Mouse (Mus musculus): Measurements from ENCODE around the gene Eme1. TPM values are rescaled to one million over a fixed set of nuclear protein-coding genes. Genes with fewer than 3 reads are reported as not detected.
"Not testable (repeated sequence)": the region's sequence is repeated elsewhere in the genome, so short reads cannot be mapped to it uniquely, and the experiment has no call there.

Eme1 gene
- polyA plus RNA-seq, 1 experiment from 2014 or later, result 33.9 TPM

- Histone ChIP-seq H3K4me2 (replicated peaks; ENCODE audit: low read depth, low read length) (no peak overlapping the region), H3K4me1 (replicated peaks; ENCODE audit: control insufficient read depth, insufficient read depth, low read length) (0 out of 2 replicates have a peak, but pooled peaks cover 3% of the 10 kb centered on the region), H3K4me3 (ENCODE audit: low read depth, low read length) (no peak overlapping the region), H3K9me3 (ENCODE audit: control insufficient read depth, low read length) (no peaks in the 10 kb centered on the region), H3K27me3 (ENCODE audit: control insufficient read depth, insufficient read depth, low read length) (no peaks in the 10 kb centered on the region), H3K27ac (ENCODE audit: low read depth, low read length) (no peak overlapping the region), H3K9ac (ENCODE audit: low read depth, low read length) (no peak overlapping the region), H3K36me3 (ENCODE audit: control insufficient read depth, insufficient read depth, low read length) (no peaks in the 10 kb centered on the region)
- WGBS, result 85% methylated on average over 5 of the region's 5 CpGs
- ATAC-seq (ENCODE audit: low FRiP score), result no peak
- DNase-seq (ENCODE audit: low spot score), result no peak
These were observed 21.2 kb upstream of the Eme1 start for GRCm38 (mm10) chr11:94674984-94675383.

GRCm38 (mm10) chr11:94665281-94665680 is 11.5 kb upstream of the Eme1 start:
- no peak for ATAC-seq (ENCODE audit: low FRiP score)
- WGBS, result 95% methylated on average over 6 of the region's 6 CpGs
- no peak overlapping the region for H3K4me2 ChIP-seq (replicated peaks; ENCODE audit: low read depth, low read length)
- no peaks in the 10 kb centered on the region for H3K4me1 ChIP-seq (replicated peaks; ENCODE audit: control insufficient read depth, insufficient read depth, low read length)
- peaks cover 21% of the 10 kb centered on the region for H3K36me3 ChIP-seq (ENCODE audit: control insufficient read depth, insufficient read depth, low read length)
- H3K27ac ChIP-seq (ENCODE audit: low read depth, low read length), result no peak overlapping the region
- H3K9ac ChIP-seq (ENCODE audit: low read depth, low read length), result no peak overlapping the region
- H3K4me3 ChIP-seq (ENCODE audit: low read depth, low read length), result no peak overlapping the region
- DNase-seq (ENCODE audit: low spot score), result no peak
- no peaks in the 10 kb centered on the region for H3K9me3 ChIP-seq (ENCODE audit: control insufficient read depth, low read length)
- no peaks in the 10 kb centered on the region for H3K27me3 ChIP-seq (ENCODE audit: control insufficient read depth, insufficient read depth, low read length)

GRCm38 (mm10) chr11:94661344-94661743 is 7.6 kb upstream of the Eme1 start:
- H3K9ac ChIP-seq (ENCODE audit: low read depth, low read length), result no peak overlapping the region
- H3K4me1 ChIP-seq (replicated peaks; ENCODE audit: control insufficient read depth, insufficient read depth, low read length), result no peaks in the 10 kb centered on the region
- H3K27me3 ChIP-seq (ENCODE audit: control insufficient read depth, insufficient read depth, low read length), result no peaks in the 10 kb centered on the region
- DNase-seq (ENCODE audit: low spot score) (no peak), ATAC-seq (ENCODE audit: low FRiP score) (no peak)
- no peak overlapping the region for H3K27ac ChIP-seq (ENCODE audit: low read depth, low read length)
- H3K4me3 ChIP-seq (ENCODE audit: low read depth, low read length), result no peak overlapping the region
- no peaks in the 10 kb centered on the region for H3K9me3 ChIP-seq (ENCODE audit: control insufficient read depth, low read length)
- 52% methylated on average over 1 of the region's 1 CpGs for WGBS
- no peak overlapping the region for H3K4me2 ChIP-seq (replicated peaks; ENCODE audit: low read depth, low read length)
- H3K36me3 ChIP-seq (ENCODE audit: control insufficient read depth, insufficient read depth, low read length), result peaks cover 10% of the 10 kb centered on the region

- WGBS, result 47% methylated on average over 8 of the region's 8 CpGs
- no peaks in the 10 kb centered on the region for H3K4me1 ChIP-seq (replicated peaks; ENCODE audit: control insufficient read depth, insufficient read depth, low read length)
- no peaks in the 10 kb centered on the region for H3K9me3 ChIP-seq (ENCODE audit: control insufficient read depth, low read length)
- H3K36me3 ChIP-seq (ENCODE audit: control insufficient read depth, insufficient read depth, low read length), result no peaks in the 10 kb centered on the region
- DNase-seq (ENCODE audit: low spot score) (no peak), ATAC-seq (ENCODE audit: low FRiP score) (no peak)
- H3K27ac ChIP-seq (ENCODE audit: low read depth, low read length), result no peak overlapping the region
- no peaks in the 10 kb centered on the region for H3K27me3 ChIP-seq (ENCODE audit: control insufficient read depth, insufficient read depth, low read length)
- H3K4me2 ChIP-seq (replicated peaks; ENCODE audit: low read depth, low read length), result peak overlapping the region; percentile 48
- H3K9ac ChIP-seq (ENCODE audit: low read depth, low read length), result peak overlapping the region; percentile 73; the same call in 1 of the 2 replicates
- H3K4me3 ChIP-seq (ENCODE audit: low read depth, low read length), result peak overlapping the region; percentile 63
These were observed 791 bp downstream of the Eme1 start for GRCm38 (mm10) chr11:94652973-94653372.

GRCm38 (mm10) chr11:94651241-94651640 is 2.5 kb downstream of the Eme1 start:
- not testable (repeated sequence) for H3K36me3 ChIP-seq (ENCODE audit: control insufficient read depth, insufficient read depth, low read length); DNase-seq (ENCODE audit: low spot score); H3K4me1 ChIP-seq (replicated peaks; ENCODE audit: control insufficient read depth, insufficient read depth, low read length); H3K4me2 ChIP-seq (replicated peaks; ENCODE audit: low read depth, low read length); H3K4me3 ChIP-seq (ENCODE audit: low read depth, low read length); H3K27me3 ChIP-seq (ENCODE audit: control insufficient read depth, insufficient read depth, low read length); H3K27ac ChIP-seq (ENCODE audit: low read depth, low read length); ATAC-seq (ENCODE audit: low FRiP score); H3K9me3 ChIP-seq (ENCODE audit: control insufficient read depth, low read length); H3K9ac ChIP-seq (ENCODE audit: low read depth, low read length)
- WGBS, result 95% methylated on average over 5 of the region's 7 CpGs

GRCm38 (mm10) chr11:94646457-94646856 is 7.3 kb downstream of the Eme1 start:
- Histone ChIP-seq H3K9ac (ENCODE audit: low read depth, low read length) (no peak overlapping the region), H3K27me3 (ENCODE audit: control insufficient read depth, insufficient read depth, low read length) (no peaks in the 10 kb centered on the region), H3K36me3 (ENCODE audit: control insufficient read depth, insufficient read depth, low read length) (peaks cover 16% of the 10 kb centered on the region; the same call in 1 of the 2 replicates), H3K9me3 (ENCODE audit: control insufficient read depth, low read length) (no peaks in the 10 kb centered on the region), H3K4me1 (replicated peaks; ENCODE audit: control insufficient read depth, insufficient read depth, low read length) (no peaks in the 10 kb centered on the region), H3K4me3 (ENCODE audit: low read depth, low read length) (no peak overlapping the region), H3K27ac (ENCODE audit: low read depth, low read length) (no peak overlapping the region), H3K4me2 (replicated peaks; ENCODE audit: low read depth, low read length) (no peak overlapping the region)
- DNase-seq (ENCODE audit: low spot score) (no peak), ATAC-seq (ENCODE audit: low FRiP score) (no peak)
- 99% methylated on average over 4 of the region's 4 CpGs for WGBS

GRCm38 (mm10) chr11:94644461-94645219 is 9.1 kb downstream of the Eme1 start:
- WGBS, result 90% methylated on average over 8 of the region's 8 CpGs
- peaks cover 19% of the 10 kb centered on the region for H3K36me3 ChIP-seq (ENCODE audit: control insufficient read depth, insufficient read depth, low read length)
- H3K4me3 ChIP-seq (ENCODE audit: low read depth, low read length), result no peak overlapping the region
- no peak overlapping the region for H3K4me2 ChIP-seq (replicated peaks; ENCODE audit: low read depth, low read length)
- no peaks in the 10 kb centered on the region for H3K27me3 ChIP-seq (ENCODE audit: control insufficient read depth, insufficient read depth, low read length)
- no peaks in the 10 kb centered on the region for H3K9me3 ChIP-seq (ENCODE audit: control insufficient read depth, low read length)
- no peaks in the 10 kb centered on the region for H3K4me1 ChIP-seq (replicated peaks; ENCODE audit: control insufficient read depth, insufficient read depth, low read length)
- DNase-seq (ENCODE audit: low spot score) (no peak), ATAC-seq (ENCODE audit: low FRiP score) (no peak)
- H3K27ac ChIP-seq (ENCODE audit: low read depth, low read length), result no peak overlapping the region
- H3K9ac ChIP-seq (ENCODE audit: low read depth, low read length), result no peak overlapping the region

- peaks cover 7% of the 10 kb centered on the region; the same call in 1 of the 2 replicates for H3K4me1 ChIP-seq (replicated peaks; ENCODE audit: control insufficient read depth, insufficient read depth, low read length)
- DNase-seq (ENCODE audit: low spot score), result no peak
- no peak overlapping the region for H3K27ac ChIP-seq (ENCODE audit: low read depth, low read length)
- ATAC-seq (ENCODE audit: low FRiP score), result no peak
- H3K36me3 ChIP-seq (ENCODE audit: control insufficient read depth, insufficient read depth, low read length), result peaks cover 26% of the 10 kb centered on the region
- no peaks in the 10 kb centered on the region for H3K9me3 ChIP-seq (ENCODE audit: control insufficient read depth, low read length)
- no peak overlapping the region for H3K4me2 ChIP-seq (replicated peaks; ENCODE audit: low read depth, low read length)
- 89% methylated on average over 5 of the region's 5 CpGs for WGBS
- H3K27me3 ChIP-seq (ENCODE audit: control insufficient read depth, insufficient read depth, low read length), result no peaks in the 10 kb centered on the region
- no peak overlapping the region for H3K4me3 ChIP-seq (ENCODE audit: low read depth, low read length)
- H3K9ac ChIP-seq (ENCODE audit: low read depth, low read length), result no peak overlapping the region
These were observed 19.3 kb downstream of the Eme1 start for GRCm38 (mm10) chr11:94634431-94634830.

GRCm38 (mm10) chr11:94632988-94633387 is 20.8 kb downstream of the Eme1 start:
- 89% methylated on average over 8 of the region's 8 CpGs for WGBS
- Histone ChIP-seq H3K27ac (ENCODE audit: low read depth, low read length) (no peak overlapping the region), H3K27me3 (ENCODE audit: control insufficient read depth, insufficient read depth, low read length) (no peaks in the 10 kb centered on the region), H3K36me3 (ENCODE audit: control insufficient read depth, insufficient read depth, low read length) (peaks cover 20% of the 10 kb centered on the region), H3K9ac (ENCODE audit: low read depth, low read length) (no peak overlapping the region), H3K4me3 (ENCODE audit: low read depth, low read length) (no peak overlapping the region), H3K4me1 (replicated peaks; ENCODE audit: control insufficient read depth, insufficient read depth, low read length) (peaks cover 7% of the 10 kb centered on the region; the same call in 1 of the 2 replicates), H3K9me3 (ENCODE audit: control insufficient read depth, low read length) (no peaks in the 10 kb centered on the region), H3K4me2 (replicated peaks; ENCODE audit: low read depth, low read length) (no peak overlapping the region)
- ATAC-seq (ENCODE audit: low FRiP score), result no peak
- DNase-seq (ENCODE audit: low spot score), result no peak

All from hindbrain, embryonic 11.5 days (tissue).